Mouse (Mus musculus) liver, embryonic 12.5 days (tissue): Measurements from ENCODE around the gene Myh7. TPM values are rescaled to one million over a fixed set of nuclear protein-coding genes. Genes with fewer than 3 reads are reported as not detected.

Experiments used
- microRNA counts: library from miRNA; unstranded; fragments of <30 nt; microRNA quantifications from one replicate; lab custom pipeline; 2017
- microRNA-seq: library from miRNA; unstranded; fragments of <30 nt; microRNA quantifications from one replicate; pipeline ENCODE4, GENCODE M21; 2017
- polyA plus RNA-seq: library from polyadenylated mRNA; unstranded; fragments of >200 nt; fragmentation: Nextera tagmentation; extraction: Ambion mirVana; gene quantifications from 2 replicates; pipeline ENCODE4 v1.2.1, GENCODE M21; 2016

Gene Myh7
- polyA plus RNA-seq, 1 experiment from 2014 or later: 0.82 TPM

MicroRNAs encoded within 50 kb of the gene (microRNA counts, 519-probe panel; counts per million panel counts)
- 582 counts per million, percentile 70 among the panel's probes with 10 or more counts for microRNA mmu-miR-208a (lab: Ali Mortazavi, UCI)
- 582 counts per million, percentile 70 among the panel's probes with 10 or more counts for microRNA mmu-miR-208b (lab: Ali Mortazavi, UCI)

Small RNA genes within 50 kb of the gene (microRNA-seq; reads per million reads assigned to microRNA genes)
- gene Mir208a (22.1 reads per million, percentile 32 among the genes with 10 or more reads in this experiment), gene Mir208b (125 reads per million, percentile 48 among the genes with 10 or more reads in this experiment)

Other genes starting within 250 kb of the Myh7 start
- 2.8 and 3.4 TPM in 2 replicates for gene Slc7a8, start 212.7 kb downstream of the Myh7 start, polyA plus RNA-seq
- gene Rnf212b, start 180.5 kb downstream of the Myh7 start, polyA plus RNA-seq: not detected in 2 replicates
- gene Homez, start 123.7 kb downstream of the Myh7 start, polyA plus RNA-seq: 4.0 and 4.1 TPM in 2 replicates
- gene Ppp1r3e, start 117.1 kb downstream of the Myh7 start, polyA plus RNA-seq: 0.80 and 0.83 TPM in 2 replicates
- 0.83 and 1.2 TPM in 2 replicates for gene Bcl2l2, start 111.2 kb downstream of the Myh7 start, polyA plus RNA-seq
- 0.14 TPM in 1 of 2 replicates, not detected in the other for gene Gm20521, start 111.2 kb downstream of the Myh7 start, polyA plus RNA-seq
- gene Pabpn1, start 102.1 kb downstream of the Myh7 start, polyA plus RNA-seq: 97.0 and 97.9 TPM in 2 replicates
- gene Slc22a17, start 81.5 kb downstream of the Myh7 start, polyA plus RNA-seq: 5.9 and 6.0 TPM in 2 replicates
- gene Efs, start 68.5 kb downstream of the Myh7 start, polyA plus RNA-seq: 1.5 and 2.0 TPM in 2 replicates
- not detected in 2 replicates for gene Il25, start 61.9 kb downstream of the Myh7 start, polyA plus RNA-seq
- gene Cmtm5, start 58.4 kb downstream of the Myh7 start, polyA plus RNA-seq: not detected in 2 replicates
- 0.77 and 1.2 TPM in 2 replicates for gene Myh6, start 27.7 kb downstream of the Myh7 start, polyA plus RNA-seq
- not detected in 2 replicates for gene Gm17428, start 17.7 kb downstream of the Myh7 start, polyA plus RNA-seq
- gene Ngdn, start 20.8 kb upstream of the Myh7 start, polyA plus RNA-seq: 55.6 and 57.5 TPM in 2 replicates
- 2.4 and 2.5 TPM in 2 replicates for gene Zfhx2, start 97.7 kb upstream of the Myh7 start, polyA plus RNA-seq
- gene Thtpa, start 100.2 kb upstream of the Myh7 start, polyA plus RNA-seq: 6.9 TPM in 2 replicates
- gene Ap1g2, start 112.0 kb upstream of the Myh7 start, polyA plus RNA-seq: 34.0 and 34.5 TPM in 2 replicates
- gene Jph4, start 122.3 kb upstream of the Myh7 start, polyA plus RNA-seq: 0.15 and 0.18 TPM in 2 replicates
- not detected in 2 replicates for gene Dhrs2, start 227.4 kb upstream of the Myh7 start, polyA plus RNA-seq